Mouse (Mus musculus): ENCODE results near the gene Npnt. TPM values are rescaled to one million over a fixed set of nuclear protein-coding genes. Genes with fewer than 3 reads are reported as not detected.
A peak's percentile ranks its signal among the peaks of the same experiment; 100 is the strongest.

The Npnt gene
- polyA plus RNA-seq, 2 experiments: 41.7 to 45.4 TPM

- Histone ChIP-seq H3K27ac (replicated peaks; ENCODE audit: low read depth, low read length) (no peak overlapping the region), H3K4me2 (replicated peaks; ENCODE audit: low read depth, low read length, severe bottlenecking) (no peak overlapping the region), H3K27me3 (ENCODE audit: control insufficient read depth, insufficient read depth, low read length) (no peaks in the 10 kb centered on the region), H3K9ac (ENCODE audit: low read depth, low read length, severe bottlenecking) (no peak overlapping the region), H3K9me3 (ENCODE audit: control insufficient read depth, low read length) (no peaks in the 10 kb centered on the region), H3K4me3 (replicated peaks; ENCODE audit: low read length) (no peak overlapping the region), H3K36me3 (ENCODE audit: control insufficient read depth, insufficient read depth, low read length) (no peaks in the 10 kb centered on the region), H3K4me1 (ENCODE audit: control insufficient read depth, insufficient read depth, low read length) (0 out of 2 replicates have a peak, but pooled peaks cover 5% of the 10 kb centered on the region)
- WGBS: 88% methylated on average over 4 of the region's 4 CpGs
- ATAC-seq (ENCODE audit: low FRiP score, low read depth) (no peak), DNase-seq (ENCODE audit: low spot score) (no peak)
- no peak for TF ChIP-seq POLR2A (IDR thresholded peaks at IDR 0.05; ENCODE audit: borderline replicate concordance, extremely low read depth, insufficient read depth, insufficient read length)
These were observed 84.5 kb downstream of the Npnt start for GRCm38 (mm10) chr3:132865596-132865995.

- Histone ChIP-seq H3K4me3 (replicated peaks; ENCODE audit: low read length) (no peak overlapping the region), H3K4me2 (replicated peaks; ENCODE audit: low read depth, low read length, severe bottlenecking) (no peak overlapping the region), H3K27me3 (ENCODE audit: control insufficient read depth, insufficient read depth, low read length) (no peaks in the 10 kb centered on the region), H3K36me3 (ENCODE audit: control insufficient read depth, insufficient read depth, low read length) (no peaks in the 10 kb centered on the region), H3K27ac (replicated peaks; ENCODE audit: low read depth, low read length) (no peak overlapping the region), H3K4me1 (ENCODE audit: control insufficient read depth, insufficient read depth, low read length) (0 out of 2 replicates have a peak, but pooled peaks cover 7% of the 10 kb centered on the region), H3K9me3 (ENCODE audit: control insufficient read depth, low read length) (no peaks in the 10 kb centered on the region), H3K9ac (ENCODE audit: low read depth, low read length, severe bottlenecking) (no peak overlapping the region)
- 74% methylated on average over 8 of the region's 8 CpGs for WGBS
- no peak for DNase-seq (ENCODE audit: low spot score)
- TF ChIP-seq POLR2A (IDR thresholded peaks at IDR 0.05; ENCODE audit: borderline replicate concordance, extremely low read depth, insufficient read depth, insufficient read length): no peak
- no peak for ATAC-seq (ENCODE audit: low FRiP score, low read depth)
These were observed 85.1 kb downstream of the Npnt start for GRCm38 (mm10) chr3:132864986-132865385.

GRCm38 (mm10) chr3:132864329-132864919 is 85.7 kb downstream of the Npnt start:
- ATAC-seq (ENCODE audit: low FRiP score, low read depth): no peak

GRCm38 (mm10) chr3:132863843-132864242 is 86.2 kb downstream of the Npnt start:
- ATAC-seq (ENCODE audit: low FRiP score, low read depth) (no peak), DNase-seq (ENCODE audit: low spot score) (no peak)
- WGBS: 82% methylated on average over 13 of the region's 13 CpGs
- Histone ChIP-seq H3K4me2 (replicated peaks; ENCODE audit: low read depth, low read length, severe bottlenecking) (no peak overlapping the region), H3K4me1 (ENCODE audit: control insufficient read depth, insufficient read depth, low read length) (0 out of 2 replicates have a peak, but pooled peaks cover 7% of the 10 kb centered on the region), H3K36me3 (ENCODE audit: control insufficient read depth, insufficient read depth, low read length) (no peaks in the 10 kb centered on the region), H3K9ac (ENCODE audit: low read depth, low read length, severe bottlenecking) (no peak overlapping the region), H3K27ac (replicated peaks; ENCODE audit: low read depth, low read length) (no peak overlapping the region), H3K27me3 (ENCODE audit: control insufficient read depth, insufficient read depth, low read length) (no peaks in the 10 kb centered on the region), H3K9me3 (ENCODE audit: control insufficient read depth, low read length) (no peaks in the 10 kb centered on the region), H3K4me3 (replicated peaks; ENCODE audit: low read length) (no peak overlapping the region)
- TF ChIP-seq POLR2A (IDR thresholded peaks at IDR 0.05; ENCODE audit: borderline replicate concordance, extremely low read depth, insufficient read depth, insufficient read length): no peak

More at GRCm38 (mm10) chr3:132864329-132864919, 85.7 kb downstream of the Npnt start:
- Histone ChIP-seq H3K9ac (ENCODE audit: low read depth, low read length, severe bottlenecking) (no peak overlapping the region), H3K27me3 (ENCODE audit: control insufficient read depth, insufficient read depth, low read length) (no peaks in the 10 kb centered on the region), H3K4me2 (replicated peaks; ENCODE audit: low read depth, low read length, severe bottlenecking) (no peak overlapping the region), H3K4me3 (replicated peaks; ENCODE audit: low read length) (no peak overlapping the region), H3K9me3 (ENCODE audit: control insufficient read depth, low read length) (no peaks in the 10 kb centered on the region), H3K4me1 (ENCODE audit: control insufficient read depth, insufficient read depth, low read length) (0 out of 2 replicates have a peak, but pooled peaks cover 7% of the 10 kb centered on the region), H3K36me3 (ENCODE audit: control insufficient read depth, insufficient read depth, low read length) (no peaks in the 10 kb centered on the region), H3K27ac (replicated peaks; ENCODE audit: low read depth, low read length) (no peak overlapping the region)
- peak; percentile 22 for DNase-seq (ENCODE audit: low spot score)
- TF ChIP-seq POLR2A (IDR thresholded peaks at IDR 0.05; ENCODE audit: borderline replicate concordance, extremely low read depth, insufficient read depth, insufficient read length): no peak
- WGBS: 73% methylated on average over 14 of the region's 14 CpGs

GRCm38 (mm10) chr3:132860796-132861195 is 89.3 kb downstream of the Npnt start:
- 56% methylated on average over 8 of the region's 8 CpGs for WGBS
- DNase-seq (ENCODE audit: low spot score): no peak

More at GRCm38 (mm10) chr3:132860796-132861195, 89.3 kb downstream of the Npnt start:
- Histone ChIP-seq H3K27me3 (ENCODE audit: control insufficient read depth, insufficient read depth, low read length) (no peaks in the 10 kb centered on the region), H3K9me3 (ENCODE audit: control insufficient read depth, low read length) (no peaks in the 10 kb centered on the region), H3K4me2 (replicated peaks; ENCODE audit: low read depth, low read length, severe bottlenecking) (no peak overlapping the region), H3K36me3 (ENCODE audit: control insufficient read depth, insufficient read depth, low read length) (no peaks in the 10 kb centered on the region), H3K4me1 (ENCODE audit: control insufficient read depth, insufficient read depth, low read length) (0 out of 2 replicates have a peak, but pooled peaks cover 8% of the 10 kb centered on the region), H3K9ac (ENCODE audit: low read depth, low read length, severe bottlenecking) (no peak overlapping the region), H3K27ac (replicated peaks; ENCODE audit: low read depth, low read length) (no peak overlapping the region), H3K4me3 (replicated peaks; ENCODE audit: low read length) (no peak overlapping the region)
- ATAC-seq (ENCODE audit: low FRiP score, low read depth): no peak
- no peak for TF ChIP-seq POLR2A (IDR thresholded peaks at IDR 0.05; ENCODE audit: borderline replicate concordance, extremely low read depth, insufficient read depth, insufficient read length)

Data from limb, embryonic 14.5 days (tissue).